ENCODE assay signal across 11 mouse cellular contexts in genomic region chr2:154933884-154934283, GRCm38 (mm10). TPM values are rescaled to one million over a fixed set of nuclear protein-coding genes. Genes with fewer than 3 reads are reported as not detected.
DNase-seq lines count a peak whose midpoint lies in the region; ATAC-seq and TF ChIP-seq lines count a peak whose summit lies in the region.
"Had no signal": no experiment of that assay in that cellular context is flagged by ENCODE, and none has a peak within 500 bp of the region (broad histone marks: within the 10 kb centered on the region; RNA-seq: fewer than 3 reads in every experiment).

No protein-coding gene starts in this region.

- DNase-seq in gastrocnemius, adult 2 months = no peak
- no peak for DNase-seq in gastrocnemius, postnatal 4 days (ENCODE audit: low spot score in 2 of 2)
- DNase-seq in midbrain, embryonic 11.5 days (ENCODE audit: low spot score, missing footprints) = peak; percentile 83
- DNase-seq in brain, adult 2 months (ENCODE audit: low read depth, low spot score) = peak; percentile 39
- DNase-seq in thymus, postnatal 0 days (ENCODE audit: low spot score) = peak; percentile 22
- no peak for DNase-seq in frontal cortex, postnatal 14 days (ENCODE audit: low spot score in 2 of 2)
- DNase-seq in heart, postnatal 36 days = no peak

- no peaks in the 10 kb centered on the region for H3K4me1 ChIP-seq in midbrain, embryonic 11.5 days (ENCODE audit: control insufficient read depth, insufficient read depth, low read length)
- no peaks in the 10 kb centered on the region for H3K4me1 ChIP-seq in midbrain, embryonic 15.5 days
- H3K4me1 ChIP-seq: neural tube, embryonic 13.5 days had no signal

- no peaks in the 10 kb centered on the region for H3K27me3 ChIP-seq in midbrain, embryonic 11.5 days (ENCODE audit: control insufficient read depth, insufficient read depth, low read length)
- H3K27me3 ChIP-seq in midbrain, embryonic 15.5 days (replicated peaks) = no peaks in the 10 kb centered on the region

- 72% methylated on average over 4 of the region's 4 CpGs for WGBS in midbrain, embryonic 11.5 days
- WGBS in midbrain, embryonic 15.5 days = 54% methylated on average over 4 of the region's 4 CpGs

- no peak overlapping the region for H3K9ac ChIP-seq in midbrain, embryonic 11.5 days (ENCODE audit: low read length)
- no peak overlapping the region for H3K9ac ChIP-seq in midbrain, embryonic 15.5 days
- H3K9ac ChIP-seq: neural tube, embryonic 13.5 days had no signal

- no peaks in the 10 kb centered on the region for H3K36me3 ChIP-seq in midbrain, embryonic 11.5 days (ENCODE audit: control insufficient read depth, insufficient read depth, low read length)
- no peaks in the 10 kb centered on the region for H3K36me3 ChIP-seq in midbrain, embryonic 15.5 days (replicated peaks)
- H3K36me3 ChIP-seq: neural tube, embryonic 13.5 days had no signal

- H3K4me2 ChIP-seq in midbrain, embryonic 11.5 days = no peak overlapping the region
- no peak overlapping the region for H3K4me2 ChIP-seq in midbrain, embryonic 15.5 days
- H3K4me2 ChIP-seq: heart, embryonic 11.5 days; liver, embryonic 11.5 days; neural tube, embryonic 13.5 days had no signal

- peak; percentile 5; the same call in 1 of the 2 replicates for TF ChIP-seq CTCF in gastrocnemius, adult 2 months (IDR thresholded peaks at IDR 0.05)

- H3K27ac ChIP-seq in gastrocnemius, adult 2 months = no peak overlapping the region
- no peak overlapping the region for H3K27ac ChIP-seq in midbrain, embryonic 11.5 days (ENCODE audit: low read depth, low read length)
- H3K27ac ChIP-seq in midbrain, embryonic 15.5 days = no peak overlapping the region
- H3K27ac ChIP-seq: neural tube, embryonic 13.5 days had no signal

- H3K9me3 ChIP-seq in midbrain, embryonic 11.5 days (ENCODE audit: control insufficient read depth, low read length) = no peaks in the 10 kb centered on the region
- no peaks in the 10 kb centered on the region for H3K9me3 ChIP-seq in midbrain, embryonic 15.5 days
- H3K9me3 ChIP-seq: neural tube, embryonic 13.5 days had no signal

- intact Hi-C loops in gastrocnemius, adult 2 months (cut with DNase I) = no loop called here
- intact Hi-C loops in heart, postnatal 36 days (cut with DNase I) = no loop called here

- no peak for ATAC-seq in midbrain, embryonic 11.5 days (ENCODE audit: low FRiP score)
- no peak for ATAC-seq in midbrain, embryonic 15.5 days (replicated peaks)

- H3K4me3 ChIP-seq in gastrocnemius, adult 2 months = no peak overlapping the region
- no peak overlapping the region for H3K4me3 ChIP-seq in midbrain, embryonic 11.5 days (ENCODE audit: low read depth, low read length)
- no peak overlapping the region for H3K4me3 ChIP-seq in midbrain, embryonic 15.5 days
- H3K4me3 ChIP-seq: neural tube, embryonic 13.5 days had no signal

RNA-seq across cellular contexts. Expression of gene Eif2s2, which starts 41.1 kb away (rescaled TPM):
- total RNA-seq in gastrocnemius, adult 2 months (2021) = 100 to 1,000 TPM; 125 TPM
- 100 to 1,000 TPM in 1 of 2 experiments, 10 to 100 TPM in 1; 93.3 to 108 TPM for total RNA-seq in gastrocnemius, postnatal 4 days (2021)
- 135 and 144 TPM in 2 replicates for polyA plus RNA-seq in midbrain, embryonic 11.5 days (2014; fragmentation: Nextera tagmentation; extraction: Ambion mirVana)
- polyA plus RNA-seq in midbrain, embryonic 15.5 days (2015; fragmentation: Nextera tagmentation; extraction: Ambion mirVana) = 61.7 and 69.0 TPM in 2 replicates
- polyA plus RNA-seq in thymus, postnatal 0 days (2015; fragmentation: Nextera tagmentation; extraction: Ambion mirVana) = 106 and 113 TPM in 2 replicates
- total RNA-seq in heart, postnatal 36 days (2021) = 10 to 100 TPM; 56.6 to 59.7 TPM

Comparison
In these comparisons a context has a peak if more than half of its experiments do, and no peak if none do; other contexts are left out.
1. DNase-seq: peak in midbrain, embryonic 11.5 days (single experiment), brain, adult 2 months (single experiment) and thymus, postnatal 0 days (single experiment); none in gastrocnemius, adult 2 months (single experiment), gastrocnemius, postnatal 4 days (0 of 2), frontal cortex, postnatal 14 days (0 of 2) and heart, postnatal 36 days (0 of 2).